Mouse (Mus musculus): ENCODE measurements around the gene Lclat1.

DNA sequence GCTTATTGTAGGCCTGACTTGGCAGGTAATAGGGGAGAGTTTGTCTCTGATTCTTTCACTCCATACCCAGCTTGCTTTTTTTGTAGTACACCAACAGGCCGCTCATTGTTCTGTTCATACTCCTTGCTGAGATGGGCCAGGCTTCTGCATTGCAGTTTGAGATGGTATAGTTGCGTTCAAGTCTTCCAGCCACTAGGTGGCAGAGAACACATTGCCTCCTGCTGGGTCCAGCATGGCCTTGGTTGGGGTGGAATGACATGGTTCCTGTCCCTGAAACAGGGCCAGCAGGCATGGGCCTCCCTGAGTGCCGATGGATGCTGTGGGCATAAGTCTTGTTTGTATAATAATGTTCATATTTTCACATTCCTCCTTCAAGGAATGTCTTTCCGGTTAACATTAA, 170.0 kb downstream of the Lclat1 start:
- no peak for TF ChIP-seq GATA1 (IDR thresholded peaks at IDR 0.05; ENCODE audit: low read length)
- no peak for TF ChIP-seq TAL1 (IDR thresholded peaks at IDR 0.05; ENCODE audit: low read length)
